Mouse (Mus musculus): ENCODE data around the gene Creld2.

Creld2 gene

GRCm38 (mm10) chr15:88868024-88868742 lies 48.7 kb downstream of the Creld2 start:
- no peak for DNase-seq (ENCODE audit: low read depth)

DNA sequence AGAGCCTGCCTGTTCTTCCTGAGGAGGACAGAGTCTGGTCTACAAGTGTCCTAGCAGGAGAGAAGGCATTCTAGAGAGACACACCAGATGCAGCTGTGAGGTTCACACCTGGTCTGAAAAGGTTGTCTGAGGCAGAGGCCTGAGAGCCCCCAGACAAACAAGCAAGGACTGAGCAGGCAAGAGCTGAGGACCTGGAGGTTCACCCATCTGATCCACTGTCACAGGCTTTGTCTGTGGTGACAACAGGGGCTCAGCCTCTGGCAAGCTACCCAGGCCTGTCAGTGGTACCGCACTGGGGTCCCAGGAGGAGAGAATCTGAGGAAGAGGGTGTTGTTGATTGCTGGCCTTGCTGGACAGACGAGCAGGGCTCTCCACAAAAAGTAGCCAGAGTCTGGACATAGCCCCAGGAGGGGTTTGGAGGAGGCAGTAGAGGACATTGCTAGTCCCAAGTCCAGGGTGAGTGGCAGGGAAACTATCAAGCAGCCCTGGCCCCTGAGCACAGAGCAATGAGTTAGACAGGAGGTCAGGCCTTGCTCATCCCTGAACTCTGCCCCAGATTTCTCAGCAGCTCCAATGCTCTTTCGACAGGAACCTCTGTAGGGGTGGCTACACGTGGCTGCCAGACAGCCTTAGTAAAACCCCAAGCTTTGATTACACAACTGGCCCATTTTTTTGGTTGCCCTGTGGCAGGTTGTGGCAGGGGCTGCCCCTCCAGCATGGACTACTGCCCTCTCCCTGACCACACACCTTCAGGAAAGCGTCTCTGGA lies 51.2 kb downstream of the Creld2 start:
- no peak for DNase-seq (ENCODE audit: low read depth)

DNA sequence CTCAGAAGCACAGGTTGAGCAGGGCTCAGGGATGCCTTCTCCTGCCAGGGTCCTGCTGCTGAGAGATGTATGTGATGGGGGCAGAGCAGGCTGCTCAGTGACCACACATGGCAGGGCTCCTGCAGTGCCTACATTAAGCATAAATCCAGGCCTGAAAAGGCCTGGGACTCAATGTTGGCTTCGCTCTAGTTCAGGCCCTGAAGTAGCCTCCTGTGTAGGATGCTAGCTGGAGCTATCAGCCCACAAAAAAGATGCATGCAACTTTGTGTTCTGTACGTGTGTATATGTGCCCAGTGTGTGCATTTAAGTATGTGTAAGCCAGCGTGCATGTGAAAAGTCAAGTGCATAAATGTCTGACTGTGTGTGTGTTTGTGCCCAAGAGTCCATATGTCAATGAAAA lies 54.6 kb downstream of the Creld2 start:
- DNase-seq (ENCODE audit: low read depth), result no peak

DNA sequence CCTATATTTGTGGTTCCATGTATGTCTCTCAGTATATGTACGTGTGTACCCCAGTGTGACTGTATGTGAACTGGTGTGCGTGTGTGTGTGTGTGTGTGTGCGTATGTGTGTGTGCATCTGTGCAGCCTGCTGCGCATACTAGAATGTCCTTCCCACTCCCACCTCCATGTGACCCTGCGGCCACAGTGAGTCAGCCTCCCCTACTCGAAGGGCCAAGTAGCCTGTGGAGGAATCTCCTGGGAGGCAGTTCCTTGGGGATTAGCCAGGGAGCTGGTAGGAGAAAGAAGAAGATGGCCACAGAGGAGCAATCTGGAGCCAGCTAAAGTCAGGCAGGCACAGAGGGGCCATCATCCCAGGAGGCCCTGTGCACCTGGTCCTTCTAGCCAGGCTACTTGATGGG lies 55.0 kb downstream of the Creld2 start:
- DNase-seq (ENCODE audit: low read depth), result no peak

GRCm38 (mm10) chr15:88875625-88876081 lies 56.2 kb downstream of the Creld2 start:
- DNase-seq (ENCODE audit: low read depth), result no peak
